Mouse (Mus musculus) left cerebral cortex, adult 9 months (tissue): ENCODE data around the gene Tktl2.

Experiments
- DNase-seq, 2 experiments: peaks; one replicate each; pipeline ENCODE4 v3.0.0; 2022; ENCODE audit warnings: low spot score in 2 of 2

Tktl2 gene

DNA sequence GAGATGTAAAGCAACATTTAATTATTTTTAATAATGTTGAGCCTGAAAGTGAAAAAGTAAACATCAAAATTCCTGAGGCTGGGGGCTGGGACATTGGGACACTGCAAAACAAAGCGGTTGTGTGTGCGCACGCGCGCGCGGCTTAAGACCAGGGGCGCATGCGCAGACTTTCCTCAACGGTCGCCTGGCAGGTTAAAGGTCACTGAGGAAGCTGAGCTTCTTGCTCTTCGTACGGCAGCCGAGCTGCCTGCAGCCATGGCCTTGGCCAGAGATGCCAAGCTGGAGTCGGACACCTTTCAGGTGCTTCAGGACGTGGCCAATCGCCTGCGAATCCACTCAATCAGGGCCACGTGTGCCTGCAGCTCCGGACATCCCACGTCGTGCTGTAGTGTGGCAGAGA is at the start of gene Tktl2:
Tktl2 (plus strand) TSS at position 220 of the 400 bp plus-strand sequence.
- DNase-seq: no peak

DNA sequence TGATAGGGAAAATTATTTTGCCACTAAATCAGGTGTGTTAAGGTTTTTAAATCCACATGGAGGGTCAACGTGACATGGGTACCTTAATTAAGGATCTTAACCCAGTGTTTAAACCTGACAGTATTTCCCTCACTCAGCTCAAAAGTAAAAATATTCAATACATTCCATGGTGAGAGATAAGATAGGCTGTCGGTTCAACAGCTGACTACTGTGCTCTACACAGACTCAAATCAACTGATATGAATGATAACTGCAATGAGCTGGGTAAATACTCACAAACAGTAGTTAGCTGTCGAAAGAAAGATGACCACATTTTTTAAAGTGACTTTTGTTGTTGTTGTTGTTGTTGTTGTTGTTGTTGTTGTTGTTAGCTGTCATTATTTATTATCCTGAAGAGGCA is 41.7 kb upstream of the Tktl2 start:
- DNase-seq: no peak

DNA sequence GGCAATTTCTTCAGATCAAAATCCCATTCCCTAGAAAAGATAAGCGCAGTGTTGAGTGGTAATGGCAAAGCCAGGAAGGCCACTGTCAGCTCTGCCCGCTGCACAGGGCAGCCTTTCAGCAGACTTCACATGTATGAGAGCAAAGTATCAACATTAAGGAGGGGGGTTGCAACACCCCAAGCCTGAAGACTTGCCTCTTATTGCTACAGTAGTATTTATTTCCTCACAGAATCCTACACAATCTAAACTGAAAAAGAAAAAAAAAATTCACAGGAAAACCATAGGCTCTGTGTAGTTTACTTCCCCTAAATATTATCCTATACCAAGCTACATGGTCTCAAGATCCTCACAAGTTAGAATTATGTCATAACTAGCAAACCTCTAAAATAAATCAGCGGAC is 34.7 kb upstream of the Tktl2 start:
- DNase-seq: no peak

DNA sequence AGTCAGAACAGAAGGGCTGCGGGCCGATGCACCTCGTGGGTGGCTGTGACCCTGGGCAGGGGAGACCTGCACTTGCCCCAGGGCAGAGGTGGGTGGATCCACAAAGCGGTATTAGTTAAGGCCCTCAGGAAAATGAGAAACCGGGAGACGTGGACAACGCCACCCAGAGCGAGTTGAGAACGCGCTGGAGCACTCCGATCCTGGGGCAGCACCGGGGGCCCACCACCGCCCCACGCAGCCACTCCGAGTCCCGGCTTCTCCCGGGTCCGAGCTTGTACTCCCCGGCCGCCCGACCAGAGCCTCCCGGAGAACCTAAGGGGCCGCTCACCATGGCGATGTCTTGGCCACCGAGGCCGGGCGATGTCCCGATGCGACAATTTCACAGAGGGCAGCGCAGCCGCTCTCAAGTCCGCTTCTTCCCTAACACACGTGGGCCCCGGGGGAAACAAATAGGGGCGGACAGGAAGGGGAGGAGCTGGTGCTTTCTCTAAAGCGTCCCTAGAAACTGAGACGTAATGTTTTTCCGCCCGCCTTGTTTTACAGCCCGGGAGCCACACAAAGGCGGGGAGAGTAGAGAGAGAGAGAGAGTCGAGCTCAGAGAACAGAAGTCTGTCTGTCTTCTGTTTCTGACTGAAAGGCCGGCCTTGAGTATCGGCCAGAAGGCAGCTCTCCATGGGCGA is 25.3 kb upstream of the Tktl2 start, which contains the start of gene Tma16:
Tma16 (minus strand) TSS at position 447 of the 680 bp plus-strand sequence.
- peak; percentile 37 to 88 for DNase-seq

- DNase-seq: no peak
Observed at GRCm38 (mm10) chr8:66488556-66488955, 23.0 kb upstream of the Tktl2 start.

GRCm38 (mm10) chr8:66490624-66491023 is 20.9 kb upstream of the Tktl2 start:
- no peak for DNase-seq

DNA sequence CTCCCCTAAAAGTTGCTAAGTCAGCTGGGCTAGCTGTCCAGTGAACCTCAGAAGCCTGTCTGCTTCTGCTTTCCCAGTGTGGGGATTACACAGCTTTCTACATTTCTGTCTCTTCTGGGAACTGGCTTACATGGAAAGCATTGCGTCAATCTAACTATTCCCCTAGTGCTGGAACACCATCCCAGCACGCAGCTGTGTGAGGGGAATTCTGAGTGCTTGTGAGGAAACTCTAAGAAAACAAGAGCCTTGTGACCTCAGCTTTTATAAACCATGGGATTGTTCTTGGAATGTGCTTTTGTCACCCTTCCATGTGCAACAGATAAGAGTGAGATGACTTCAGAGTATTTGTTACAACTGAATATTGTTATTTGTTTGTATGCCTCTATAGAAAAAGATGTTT is 17.1 kb upstream of the Tktl2 start:
- DNase-seq: no peak

- DNase-seq: peak in 1 of 2 experiments; percentile 84
Observed at GRCm38 (mm10) chr8:66495726-66496125, 15.8 kb upstream of the Tktl2 start.

DNA sequence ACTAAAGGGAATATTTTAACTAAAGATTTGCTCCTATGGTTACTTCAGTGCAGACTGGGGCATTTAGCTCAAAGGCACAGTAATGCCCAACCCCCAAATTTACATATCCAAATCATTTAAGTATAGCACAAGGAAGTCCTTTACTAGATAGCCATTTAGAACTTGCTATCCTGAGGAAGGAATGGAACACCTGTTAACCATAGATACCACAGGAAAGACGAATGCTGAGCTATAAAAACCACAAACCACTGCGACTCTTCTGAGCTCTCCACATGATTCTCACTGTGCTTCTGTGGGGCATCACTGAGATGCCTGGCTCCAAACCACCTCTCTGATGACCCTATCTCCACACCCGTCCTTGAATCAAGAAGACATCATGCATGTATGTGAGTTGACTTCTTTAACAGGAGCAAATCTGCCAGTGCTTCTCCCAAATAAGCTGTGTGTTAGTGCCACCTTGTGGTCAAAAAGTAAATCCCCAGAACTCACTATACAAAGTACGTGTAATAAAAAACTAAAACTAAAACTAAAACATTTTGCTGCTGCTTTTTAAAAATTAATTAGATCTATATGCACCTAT is 14.5 kb upstream of the Tktl2 start:
- peak; percentile 22 to 60 for DNase-seq

DNA sequence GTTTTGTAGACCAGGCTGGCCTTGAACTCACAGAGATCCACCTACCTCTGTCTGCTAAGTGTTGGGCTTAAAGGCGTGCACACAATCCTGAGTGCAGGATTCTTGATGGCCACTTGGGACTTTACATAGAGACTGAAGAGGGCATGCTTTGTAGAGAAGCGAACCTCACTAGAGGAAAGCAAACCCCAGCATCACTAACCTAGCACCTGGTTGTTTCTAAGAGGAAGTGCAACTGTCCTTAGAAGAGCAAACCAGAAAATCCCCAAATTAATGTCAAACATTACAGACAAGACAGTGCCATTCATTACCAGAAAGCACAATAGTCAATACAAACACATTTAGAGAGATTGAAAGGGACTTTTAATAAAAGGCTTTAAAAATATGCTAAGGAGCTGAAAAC is 8.2 kb upstream of the Tktl2 start:
- DNase-seq: no peak

GRCm38 (mm10) chr8:66519149-66519548 is 7.6 kb downstream of the Tktl2 start:
- DNase-seq: no peak

GRCm38 (mm10) chr8:66520576-66520975 is 9.0 kb downstream of the Tktl2 start:
- no peak for DNase-seq

DNA sequence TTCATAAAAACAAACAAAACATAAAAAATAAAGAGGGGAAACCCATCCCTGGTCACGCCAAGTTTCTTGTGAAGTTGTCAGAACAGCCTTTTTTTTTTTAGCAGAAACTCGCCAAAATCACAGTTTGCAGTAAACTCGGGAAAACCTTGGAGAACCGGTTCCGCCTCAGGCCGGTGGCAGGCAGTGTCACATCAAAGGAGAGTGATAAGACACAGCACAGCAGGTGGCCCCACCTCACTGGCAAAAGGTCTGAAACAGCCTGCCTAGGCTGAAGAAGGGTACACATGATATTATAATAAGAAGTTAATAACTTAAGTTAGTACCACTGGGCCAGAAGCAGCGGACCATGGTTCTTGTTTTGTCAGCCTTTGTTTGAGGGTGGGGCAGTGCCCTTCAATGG is 38.5 kb downstream of the Tktl2 start:
- no peak for DNase-seq
